Mouse (Mus musculus): Measurements from ENCODE around the gene Fam13c.

GRCm38 (mm10) chr10:70499246-70499645, 59.0 kb downstream of the Fam13c start:
- TF ChIP-seq CTCF (IDR thresholded peaks at IDR 0.05) (no peak), EP300 (IDR thresholded peaks at IDR 0.05) (no peak)
